Mouse (Mus musculus): ENCODE results near the gene Med25. TPM values are rescaled to one million over a fixed set of nuclear protein-coding genes. Genes with fewer than 3 reads are reported as not detected.

The Med25 gene
- polyA plus RNA-seq, 1 experiment = 42.8 TPM

DNA sequence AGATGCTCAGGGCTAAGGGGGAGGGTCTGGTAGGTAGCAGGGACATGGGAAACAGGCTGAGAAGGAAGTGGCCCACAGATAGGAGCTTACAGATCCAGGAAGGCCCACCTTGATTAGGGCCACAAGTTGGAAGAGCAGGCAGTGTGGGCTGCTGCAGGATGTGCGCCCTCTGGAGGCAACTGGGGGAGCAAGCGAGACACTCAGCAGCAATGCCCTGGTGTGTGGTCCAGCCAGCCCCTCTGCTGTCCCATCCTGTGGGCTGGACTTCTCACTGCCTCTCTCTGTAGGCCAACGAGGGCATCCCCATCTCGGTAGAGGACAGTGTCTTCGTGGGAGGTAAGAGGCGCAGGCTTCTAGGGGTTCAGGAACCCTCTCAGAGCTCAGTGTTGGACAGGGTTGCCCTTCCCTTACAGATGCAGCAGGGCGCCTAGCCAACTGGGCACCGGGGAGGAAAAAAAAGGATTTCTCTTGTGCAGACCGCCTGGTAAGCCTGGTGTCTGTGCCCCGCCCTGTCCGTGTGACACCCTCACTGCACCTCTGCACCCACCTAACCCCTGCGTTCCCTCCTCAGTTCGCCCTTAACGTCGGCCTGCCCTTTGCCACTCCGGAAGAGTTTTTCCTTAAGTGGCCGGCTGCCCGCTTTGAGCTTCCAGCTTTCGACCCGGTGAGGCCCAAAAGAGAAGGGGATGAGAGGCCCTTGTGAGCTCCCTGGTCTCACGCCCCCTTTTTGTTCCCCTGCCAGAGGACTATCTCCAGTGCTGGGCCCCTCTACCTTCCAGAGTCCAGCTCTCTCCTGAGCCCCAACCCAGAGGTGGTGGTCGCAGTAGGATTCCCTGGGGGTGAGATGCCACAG is 31.7 kb downstream of the Med25 start:
- no peak for TF ChIP-seq POLR2A (IDR thresholded peaks at IDR 0.05; ENCODE audit: low read depth, low read length)
- TF ChIP-seq CTCF (IDR thresholded peaks at IDR 0.05; ENCODE audit: borderline replicate concordance, insufficient read depth, low read length) = peak; percentile 98
- Histone ChIP-seq H3K4me3 (ENCODE audit: insufficient read depth, low read length) (no peak overlapping the region), H3K4me1 (ENCODE audit: control insufficient read depth, insufficient read depth, low read length) (no peaks in the 10 kb centered on the region), H3K27ac (ENCODE audit: insufficient read depth, low read length) (no peak overlapping the region)

DNA sequence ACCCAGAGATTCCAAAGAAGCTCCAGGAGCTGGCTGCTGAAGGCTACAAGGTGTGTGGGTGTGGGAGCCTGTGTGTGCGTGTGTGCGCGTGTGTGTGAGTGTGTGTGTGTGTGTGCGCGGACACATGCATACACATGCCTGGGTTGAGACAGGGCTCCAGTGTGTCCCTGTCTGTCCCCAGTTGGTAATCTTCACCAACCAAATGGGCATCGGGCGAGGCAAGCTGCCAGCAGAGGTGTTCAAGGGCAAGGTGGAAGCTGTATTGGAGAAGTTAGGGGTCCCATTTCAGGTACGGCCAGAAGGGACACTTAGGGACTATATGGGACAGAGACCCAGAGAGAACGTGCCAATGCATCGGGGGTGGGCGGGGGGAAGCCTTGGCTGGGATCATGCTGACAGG is 32.6 kb downstream of the Med25 start:
- Histone ChIP-seq H3K4me1 (ENCODE audit: control insufficient read depth, insufficient read depth, low read length) (no peaks in the 10 kb centered on the region), H3K4me3 (ENCODE audit: insufficient read depth, low read length) (no peak overlapping the region), H3K27ac (ENCODE audit: insufficient read depth, low read length) (no peak overlapping the region)
- no peak for TF ChIP-seq POLR2A (IDR thresholded peaks at IDR 0.05; ENCODE audit: low read depth, low read length)
- no peak for TF ChIP-seq CTCF (IDR thresholded peaks at IDR 0.05; ENCODE audit: borderline replicate concordance, insufficient read depth, low read length)

DNA sequence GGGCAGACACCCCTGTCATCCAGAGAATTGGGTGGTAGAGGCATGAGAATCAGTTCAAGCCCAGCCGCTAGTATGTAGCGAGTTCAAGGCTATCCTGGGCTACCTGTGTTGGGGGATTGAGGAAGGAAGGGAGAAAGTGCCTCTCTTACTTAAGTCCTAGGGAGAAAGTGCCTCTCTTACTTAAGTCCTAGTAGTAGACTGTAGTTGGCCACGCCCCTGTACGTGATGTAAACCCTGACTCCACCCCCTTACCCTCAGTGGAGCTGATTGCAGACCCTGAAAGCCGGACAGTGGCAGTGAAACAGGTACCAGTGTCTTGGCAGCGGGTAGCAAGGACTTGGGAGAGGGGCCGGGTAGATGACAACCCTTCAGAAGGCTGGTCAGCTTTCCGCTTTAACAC is 34.6 kb downstream of the Med25 start:
- TF ChIP-seq POLR2A (IDR thresholded peaks at IDR 0.05; ENCODE audit: low read depth, low read length) = peak; percentile 78
- TF ChIP-seq CTCF (IDR thresholded peaks at IDR 0.05; ENCODE audit: borderline replicate concordance, insufficient read depth, low read length) = no peak
- Histone ChIP-seq H3K27ac (ENCODE audit: insufficient read depth, low read length) (no peak overlapping the region), H3K4me1 (ENCODE audit: control insufficient read depth, insufficient read depth, low read length) (peaks cover 4% of the 10 kb centered on the region; the same call in 1 of the 2 replicates), H3K4me3 (ENCODE audit: insufficient read depth, low read length) (peak overlapping the region; percentile 95)

DNA sequence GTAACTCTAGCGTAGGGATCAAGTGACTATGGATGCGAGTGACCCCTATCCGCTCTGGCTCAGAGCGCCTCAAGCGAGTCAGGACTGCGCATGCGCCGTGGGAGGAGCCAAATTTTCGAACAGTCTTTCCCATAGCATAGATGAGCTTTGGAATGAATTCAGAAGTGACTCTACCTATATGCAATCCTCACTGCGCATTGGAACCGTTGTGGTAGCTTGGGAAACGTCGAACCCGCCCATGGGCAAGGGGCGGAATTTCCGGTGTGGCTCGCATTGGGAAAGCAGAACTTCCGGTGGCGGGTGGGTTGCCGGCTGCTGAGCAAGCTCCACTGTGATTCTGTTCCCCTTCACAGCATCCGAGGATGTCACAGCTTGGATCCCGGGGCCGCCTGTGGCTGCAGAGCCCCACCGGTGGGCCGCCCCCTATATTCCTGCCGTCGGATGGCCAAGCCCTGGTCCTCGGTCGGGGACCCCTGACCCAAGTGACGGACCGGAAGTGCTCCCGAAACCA is 35.4 kb downstream of the Med25 start, which contains the start of gene Pnkp:
Pnkp (plus strand) TSS at position 98 of the 511 bp plus-strand sequence.
- Histone ChIP-seq H3K27ac (ENCODE audit: insufficient read depth, low read length) (peak within 1 kb of the TSS; percentile 88), H3K4me1 (ENCODE audit: control insufficient read depth, insufficient read depth, low read length) (peaks cover 4% of the 10 kb centered on the region; the same call in 1 of the 2 replicates), H3K4me3 (ENCODE audit: insufficient read depth, low read length) (peak within 1 kb of the TSS; percentile 95)
- TF ChIP-seq POLR2A (IDR thresholded peaks at IDR 0.05; ENCODE audit: low read depth, low read length) = peak; percentile 67
- no peak for TF ChIP-seq CTCF (IDR thresholded peaks at IDR 0.05; ENCODE audit: borderline replicate concordance, insufficient read depth, low read length)

DNA sequence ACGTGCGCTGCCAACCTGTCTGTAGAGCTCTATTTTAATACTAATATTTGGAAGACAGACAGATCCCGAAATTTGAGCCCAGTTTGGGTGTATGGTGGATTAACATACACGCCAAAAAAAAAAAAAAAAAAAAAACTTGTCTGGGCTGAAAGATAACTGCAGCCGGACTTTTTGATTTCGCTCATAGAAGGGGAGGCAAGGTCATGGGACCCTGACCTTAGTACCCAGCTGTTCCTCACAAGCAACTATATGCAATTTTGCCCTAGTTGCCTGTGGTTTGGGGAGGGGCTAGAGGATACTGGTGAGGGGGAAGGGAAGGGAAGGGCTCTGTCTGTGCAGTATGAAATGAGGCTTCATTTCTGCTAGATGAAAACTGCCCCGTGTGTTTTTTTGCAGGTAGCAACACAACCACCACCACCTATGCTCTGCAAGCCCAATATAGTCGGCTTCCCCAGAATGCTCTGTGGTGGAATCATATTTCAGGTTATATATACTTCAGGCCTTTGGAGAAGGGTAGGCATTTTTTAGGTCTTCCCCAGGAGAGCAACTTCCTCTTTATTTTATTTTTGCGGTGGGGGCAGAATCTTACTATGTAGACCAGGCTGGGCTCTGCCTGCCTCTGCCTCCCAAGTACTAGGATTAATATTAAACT is 36.1 kb downstream of the Med25 start:
- TF ChIP-seq POLR2A (IDR thresholded peaks at IDR 0.05; ENCODE audit: low read depth, low read length) = no peak
- H3K27ac ChIP-seq (ENCODE audit: insufficient read depth, low read length) = peak overlapping the region; percentile 58
- peak overlapping the region; percentile 95 for H3K4me3 ChIP-seq (ENCODE audit: insufficient read depth, low read length)
- peaks cover 9% of the 10 kb centered on the region for H3K4me1 ChIP-seq (ENCODE audit: control insufficient read depth, insufficient read depth, low read length)

DNA sequence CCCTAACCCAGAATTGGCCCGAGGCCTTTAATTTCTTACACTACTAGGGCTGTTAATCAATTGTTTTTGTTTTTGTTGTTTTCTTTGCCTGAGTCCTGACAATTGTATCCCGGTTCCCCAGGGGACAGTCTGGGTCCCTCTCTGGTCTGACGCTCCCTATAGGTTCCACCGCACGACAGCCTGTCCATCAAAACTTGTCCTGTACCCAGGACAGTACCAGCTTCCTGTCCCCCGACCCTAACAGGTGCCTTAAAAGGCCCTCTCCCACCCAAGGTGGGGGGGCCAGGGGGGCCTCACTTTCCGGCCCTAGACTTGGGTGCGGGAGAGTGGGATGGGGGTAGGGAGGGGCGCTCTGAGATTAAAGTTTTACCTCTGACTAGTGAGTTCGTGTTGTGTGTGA is 37.5 kb downstream of the Med25 start:
- Histone ChIP-seq H3K27ac (ENCODE audit: insufficient read depth, low read length) (0 out of 2 replicates have a peak overlapping the region, but pooled peaks have one; percentile 85), H3K4me1 (ENCODE audit: control insufficient read depth, insufficient read depth, low read length) (peaks cover 13% of the 10 kb centered on the region), H3K4me3 (ENCODE audit: insufficient read depth, low read length) (no peak overlapping the region)
- TF ChIP-seq CTCF (IDR thresholded peaks at IDR 0.05; ENCODE audit: borderline replicate concordance, insufficient read depth, low read length) (no peak), POLR2A (IDR thresholded peaks at IDR 0.05; ENCODE audit: low read depth, low read length) (no peak)

DNA sequence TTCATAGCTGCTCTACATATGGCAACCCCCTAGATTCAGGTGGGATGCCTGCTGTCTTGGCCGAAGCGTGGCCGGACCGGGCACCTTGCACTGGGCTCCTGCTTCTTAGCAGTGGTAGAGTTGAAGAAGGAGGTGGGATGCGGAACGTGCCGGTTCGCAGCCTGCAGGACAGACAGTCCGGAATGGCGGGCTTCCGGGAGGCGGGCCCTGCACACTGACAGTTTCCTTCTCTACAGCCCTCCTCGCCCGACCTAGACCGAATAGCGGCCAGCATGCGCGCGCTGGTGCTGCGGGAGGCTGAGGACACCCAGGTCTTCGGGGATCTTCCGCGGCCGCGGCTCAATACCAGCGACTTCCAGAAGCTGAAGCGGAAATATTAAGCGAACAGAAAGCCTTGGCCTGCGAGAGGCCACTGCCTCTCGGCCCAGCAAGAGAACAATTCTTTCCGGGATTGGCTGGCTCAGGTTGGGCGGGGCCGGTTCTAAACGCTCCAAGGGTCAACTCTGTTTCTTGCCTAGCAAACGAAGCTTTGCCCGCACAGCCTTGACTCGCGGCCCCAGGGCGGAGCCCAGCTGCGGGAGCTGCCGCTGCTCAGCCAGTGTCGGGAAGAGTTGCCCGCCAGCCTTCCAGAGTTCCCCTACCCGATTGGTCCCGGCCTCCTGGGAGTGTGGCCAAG is 38.0 kb downstream of the Med25 start:
- peak overlapping the region; percentile 30 for H3K4me3 ChIP-seq (ENCODE audit: insufficient read depth, low read length)
- H3K4me1 ChIP-seq (ENCODE audit: control insufficient read depth, insufficient read depth, low read length) = peaks cover 13% of the 10 kb centered on the region
- peak overlapping the region; percentile 85 for H3K27ac ChIP-seq (ENCODE audit: insufficient read depth, low read length)
- TF ChIP-seq POLR2A (IDR thresholded peaks at IDR 0.05; ENCODE audit: low read depth, low read length) = peak; percentile 54
- TF ChIP-seq CTCF (IDR thresholded peaks at IDR 0.05; ENCODE audit: borderline replicate concordance, insufficient read depth, low read length) = no peak

DNA sequence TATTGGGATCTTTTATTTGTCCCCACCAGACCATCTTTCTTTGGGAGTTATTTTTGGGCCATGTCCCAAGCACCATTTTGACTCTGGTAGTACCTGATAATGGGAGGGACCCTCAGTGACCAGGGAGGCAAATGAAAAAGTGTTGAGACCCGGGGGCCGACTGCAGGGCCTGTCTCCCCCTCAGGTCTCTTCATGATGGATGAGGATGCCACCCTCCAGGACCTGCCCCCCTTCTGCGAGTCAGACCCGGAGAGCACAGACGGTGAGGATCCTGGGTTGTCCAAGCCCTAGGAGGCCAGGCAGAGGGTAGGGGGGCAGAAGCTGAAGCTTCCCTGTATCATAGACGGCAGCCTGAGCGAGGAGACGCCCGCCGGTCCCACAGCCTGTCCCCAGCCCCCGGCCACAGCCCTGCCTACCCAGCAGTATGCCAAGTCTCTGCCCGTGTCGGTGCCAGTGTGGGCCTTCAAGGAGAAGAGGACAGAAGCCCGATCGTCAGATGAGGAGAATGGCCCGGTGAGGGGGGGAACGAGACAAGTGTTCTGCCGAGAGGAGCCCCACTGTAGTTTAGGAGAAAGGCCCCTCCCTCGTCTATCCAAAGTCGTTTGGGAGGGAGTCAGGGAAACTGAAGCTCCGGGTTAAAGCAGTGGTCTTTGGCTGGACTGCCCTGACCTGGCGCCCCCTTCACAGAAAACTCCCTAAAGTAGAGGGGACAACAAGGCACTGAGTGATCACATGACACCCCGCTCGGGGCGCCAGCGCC is 38.7 kb downstream of the Med25 start:
- peaks cover 13% of the 10 kb centered on the region for H3K4me1 ChIP-seq (ENCODE audit: control insufficient read depth, insufficient read depth, low read length)
- peak overlapping the region; percentile 85 for H3K27ac ChIP-seq (ENCODE audit: insufficient read depth, low read length)
- H3K4me3 ChIP-seq (ENCODE audit: insufficient read depth, low read length) = peak overlapping the region; percentile 30
- TF ChIP-seq CTCF (IDR thresholded peaks at IDR 0.05; ENCODE audit: borderline replicate concordance, insufficient read depth, low read length) (no peak), POLR2A (IDR thresholded peaks at IDR 0.05; ENCODE audit: low read depth, low read length) (no peak; the same call in 1 of the 2 replicates)

DNA sequence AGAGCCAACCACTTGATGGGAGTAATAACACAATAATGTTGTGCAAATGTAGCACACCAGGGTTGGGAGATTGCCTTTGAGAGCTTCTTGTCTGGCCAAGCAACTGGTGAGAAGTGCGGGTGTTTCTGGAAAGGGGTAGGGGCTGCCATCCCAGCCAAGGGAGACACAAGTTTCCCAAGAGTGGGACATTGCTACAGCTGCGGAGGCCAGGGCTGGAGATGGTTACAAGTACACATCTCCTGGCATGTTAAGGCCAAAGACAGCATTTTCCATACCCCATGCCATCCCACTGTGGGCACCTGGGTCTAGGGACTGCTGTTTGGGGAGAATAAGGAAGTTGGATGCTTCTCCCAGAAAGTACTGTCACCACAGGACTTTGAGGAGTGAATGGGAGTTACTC is 39.4 kb downstream of the Med25 start:
- Histone ChIP-seq H3K27ac (ENCODE audit: insufficient read depth, low read length) (no peak overlapping the region), H3K4me1 (ENCODE audit: control insufficient read depth, insufficient read depth, low read length) (peaks cover 13% of the 10 kb centered on the region), H3K4me3 (ENCODE audit: insufficient read depth, low read length) (no peak overlapping the region)
- TF ChIP-seq POLR2A (IDR thresholded peaks at IDR 0.05; ENCODE audit: low read depth, low read length) = no peak
- TF ChIP-seq CTCF (IDR thresholded peaks at IDR 0.05; ENCODE audit: borderline replicate concordance, insufficient read depth, low read length) = no peak
